Mouse (Mus musculus) lung, postnatal 36 days (tissue): ENCODE measurements at regions not wholly inside any gene's neighbourhood (a gene's known extent, or its start where the extent isn't known, plus 50 kb on each side); places are given as distances from the start of the nearest gene placed in this dataset.

ENCODE experiments used
- DNase-seq: peaks from one replicate; pipeline ENCODE4 v3.0.0; 2022; ENCODE audit warnings: mixed read lengths

- DNase-seq: no peak
These were observed 73.4 kb upstream of the Gnpda2 start for GRCm38 (mm10) chr5:69665555-69665954.

- DNase-seq: peak; percentile 0
These were observed 71.8 kb upstream of the Gnpda2 start for GRCm38 (mm10) chr5:69663961-69664360.
